Mouse (Mus musculus): ENCODE measurements at regions not wholly inside any gene's neighbourhood (a gene's known extent, or its start where the extent isn't known, plus 50 kb on each side); places are given as distances from the start of the nearest gene placed in this dataset.
A peak's percentile ranks its signal among the peaks of the same experiment; 100 is the strongest.

GRCm38 (mm10) chr9:26247669-26248068 lies 485.9 kb upstream of the B3gat1 start:
- TF ChIP-seq CTCF (conservative IDR thresholded peaks at IDR 0.05), result no peak
- H3K4me3 ChIP-seq, result no peak overlapping the region
- DNase-seq (ENCODE audit: low spot score in 2 of 2), result peak in 1 of 2 experiments; percentile 24
- no peak overlapping the region for H3K27ac ChIP-seq

GRCm38 (mm10) chr9:26264867-26265725 lies 468.4 kb upstream of the B3gat1 start:
- Histone ChIP-seq H3K27ac (peak overlapping the region; percentile 75), H3K4me3 (no peak overlapping the region)
- TF ChIP-seq CTCF (conservative IDR thresholded peaks at IDR 0.05), result peak; percentile 62
- peak; percentile 69 to 86 for DNase-seq (ENCODE audit: low spot score in 2 of 2)
